Mouse (Mus musculus): Measurements from ENCODE around the gene Ripor1. TPM values are rescaled to one million over a fixed set of nuclear protein-coding genes. Genes with fewer than 3 reads are reported as not detected.

Ripor1 gene
- polyA plus RNA-seq, 1 experiment from 2014 or later, result 7.2 TPM

DNA sequence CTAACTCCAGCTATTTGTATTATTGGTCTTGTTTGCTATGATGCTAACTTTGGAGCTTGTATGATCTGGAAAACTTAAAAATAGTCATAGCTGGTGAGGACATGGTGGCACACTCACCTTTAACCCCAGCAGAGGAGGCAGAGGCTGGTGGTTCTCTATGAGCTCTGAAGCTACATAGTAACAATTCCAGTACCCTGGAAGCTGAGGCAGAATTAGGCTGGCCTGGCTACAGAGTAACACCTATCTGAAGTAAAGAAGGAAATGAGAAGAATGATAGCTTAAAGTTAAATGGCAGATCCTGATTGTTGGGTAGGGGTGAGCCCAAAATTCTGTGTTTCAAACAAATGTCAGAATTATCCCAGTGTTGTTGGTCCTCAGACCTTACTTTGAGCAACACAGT, 52.6 kb downstream of the Ripor1 start:
- H3K36me3 ChIP-seq, result peaks cover 27% of the 10 kb centered on the region
- H3K27me3 ChIP-seq, result no peaks in the 10 kb centered on the region
- H3K27ac ChIP-seq, result no peak overlapping the region
- H3K9me3 ChIP-seq (replicated peaks), result no peaks in the 10 kb centered on the region
- no peak overlapping the region for H3K9ac ChIP-seq
- no peak for DNase-seq
- no peak overlapping the region for H3K4me2 ChIP-seq
- no peak overlapping the region for H3K4me3 ChIP-seq (replicated peaks)
- no peak for ATAC-seq (ENCODE audit: low read depth)
- H3K4me1 ChIP-seq (replicated peaks), result no peaks in the 10 kb centered on the region

- Histone ChIP-seq H3K9ac (no peak overlapping the region), H3K27ac (no peak overlapping the region), H3K9me3 (replicated peaks) (no peaks in the 10 kb centered on the region), H3K4me3 (replicated peaks) (no peak overlapping the region), H3K36me3 (peaks cover 42% of the 10 kb centered on the region), H3K4me2 (no peak overlapping the region), H3K4me1 (replicated peaks) (no peaks in the 10 kb centered on the region), H3K27me3 (no peaks in the 10 kb centered on the region)
- DNase-seq (no peak), ATAC-seq (ENCODE audit: low read depth) (no peak)
- 60% methylated on average over 3 of the region's 3 CpGs for WGBS (ENCODE audit: insufficient replicate concordance)
Measured at GRCm38 (mm10) chr8:105661167-105661566, 56.1 kb downstream of the Ripor1 start.

MicroRNA genes within 50 kb of the gene (microRNA counts, 519-probe panel; counts per million panel counts)
- 3,645 counts per million, percentile 26 among the panel's probes with 10 or more counts for microRNA mmu-miR-1966

Small RNA genes within 50 kb of the gene (microRNA-seq; reads per million reads assigned to microRNA genes)
- not detected for gene Mir1966

Other genes starting within 250 kb of the Ripor1 start
- gene Plekhg4, start 232.0 kb upstream of the Ripor1 start, polyA plus RNA-seq (2015; fragmentation: Nextera tagmentation; extraction: Ambion mirVana), result 0.05 and 0.09 TPM in 2 replicates
- not detected in 2 replicates for gene Kctd19, start 191.8 kb upstream of the Ripor1 start, polyA plus RNA-seq (2015; fragmentation: Nextera tagmentation; extraction: Ambion mirVana)
- gene Lrrc36, start 191.7 kb upstream of the Ripor1 start, polyA plus RNA-seq (2015; fragmentation: Nextera tagmentation; extraction: Ambion mirVana), result 0.15 and 0.16 TPM in 2 replicates
- 1.6 and 1.8 TPM in 2 replicates for gene Tppp3, start 133.7 kb upstream of the Ripor1 start, polyA plus RNA-seq (2015; fragmentation: Nextera tagmentation; extraction: Ambion mirVana)
- 2.1 TPM in 2 replicates for gene Zdhhc1, start 108.4 kb upstream of the Ripor1 start, polyA plus RNA-seq (2015; fragmentation: Nextera tagmentation; extraction: Ambion mirVana)
- 1.5 and 2.2 TPM in 2 replicates for gene Hsd11b2, start 86.5 kb upstream of the Ripor1 start, polyA plus RNA-seq (2015; fragmentation: Nextera tagmentation; extraction: Ambion mirVana)
- gene Atp6v0d1, start 39.2 kb upstream of the Ripor1 start, polyA plus RNA-seq (2015; fragmentation: Nextera tagmentation; extraction: Ambion mirVana), result 49.4 and 52.7 TPM in 2 replicates
- gene Ctcf, start 31.3 kb downstream of the Ripor1 start, polyA plus RNA-seq (2015; fragmentation: Nextera tagmentation; extraction: Ambion mirVana), result 69.1 and 75.8 TPM in 2 replicates
- gene Agrp, start 32.1 kb downstream of the Ripor1 start, polyA plus RNA-seq (2015; fragmentation: Nextera tagmentation; extraction: Ambion mirVana), result 0.15 and 0.41 TPM in 2 replicates
- 0.29 and 0.32 TPM in 2 replicates for gene Carmil2, start 81.0 kb downstream of the Ripor1 start, polyA plus RNA-seq (2015; fragmentation: Nextera tagmentation; extraction: Ambion mirVana)
- gene Acd, start 95.8 kb downstream of the Ripor1 start, polyA plus RNA-seq (2015; fragmentation: Nextera tagmentation; extraction: Ambion mirVana), result 24.4 and 26.8 TPM in 2 replicates
- 8.5 and 8.6 TPM in 2 replicates for gene Pard6a, start 95.9 kb downstream of the Ripor1 start, polyA plus RNA-seq (2015; fragmentation: Nextera tagmentation; extraction: Ambion mirVana)
- gene 4933405L10Rik, start 102.4 kb downstream of the Ripor1 start, polyA plus RNA-seq (2015; fragmentation: Nextera tagmentation; extraction: Ambion mirVana), result not detected in 2 replicates
- gene Enkd1, start 103.0 kb downstream of the Ripor1 start, polyA plus RNA-seq (2015; fragmentation: Nextera tagmentation; extraction: Ambion mirVana), result 8.6 and 8.8 TPM in 2 replicates
- gene Gfod2, start 153.4 kb downstream of the Ripor1 start, polyA plus RNA-seq (2015; fragmentation: Nextera tagmentation; extraction: Ambion mirVana), result 2.6 and 3.1 TPM in 2 replicates
- gene Ranbp10, start 222.1 kb downstream of the Ripor1 start, polyA plus RNA-seq (2015; fragmentation: Nextera tagmentation; extraction: Ambion mirVana), result 36.1 and 36.2 TPM in 2 replicates
- gene Tsnaxip1, start 222.5 kb downstream of the Ripor1 start, polyA plus RNA-seq (2015; fragmentation: Nextera tagmentation; extraction: Ambion mirVana), result 0.06 and 0.08 TPM in 2 replicates
- gene Cenpt, start 248.0 kb downstream of the Ripor1 start, polyA plus RNA-seq (2015; fragmentation: Nextera tagmentation; extraction: Ambion mirVana), result 21.5 and 22.3 TPM in 2 replicates
- 38.2 and 40.7 TPM in 2 replicates for gene Thap11, start 249.9 kb downstream of the Ripor1 start, polyA plus RNA-seq (2015; fragmentation: Nextera tagmentation; extraction: Ambion mirVana)

Measured in liver, embryonic 13.5 days (tissue).